Mouse (Mus musculus) lung, adult 2 months (tissue): ENCODE measurements around the gene Mgarp.

Experiments used
- CTCF ChIP-seq: fragments of 200-500 bp; IDR thresholded peaks from 2 replicates; pipeline ENCODE4 v1.5.1; 2011; ENCODE audit warnings: mild to moderate bottlenecking, low read length, control low read depth; ENCODE audit not compliant: insufficient read depth
- POLR2A ChIP-seq: fragments of 200-500 bp; IDR thresholded peaks from 2 replicates; pipeline ENCODE4 v1.6.1; 2011; ENCODE audit warnings: low read depth, mild to moderate bottlenecking, control low read depth, low read length, borderline replicate concordance; ENCODE audit errors: extremely low read depth

GRCm38 (mm10) chr3:51434871-51435595 is 38.5 kb upstream of the Mgarp start:
- no peak for TF ChIP-seq POLR2A
- no peak for TF ChIP-seq CTCF
